Mouse (Mus musculus): Measurements from ENCODE around the gene Capn12.

Gene Capn12

DNA sequence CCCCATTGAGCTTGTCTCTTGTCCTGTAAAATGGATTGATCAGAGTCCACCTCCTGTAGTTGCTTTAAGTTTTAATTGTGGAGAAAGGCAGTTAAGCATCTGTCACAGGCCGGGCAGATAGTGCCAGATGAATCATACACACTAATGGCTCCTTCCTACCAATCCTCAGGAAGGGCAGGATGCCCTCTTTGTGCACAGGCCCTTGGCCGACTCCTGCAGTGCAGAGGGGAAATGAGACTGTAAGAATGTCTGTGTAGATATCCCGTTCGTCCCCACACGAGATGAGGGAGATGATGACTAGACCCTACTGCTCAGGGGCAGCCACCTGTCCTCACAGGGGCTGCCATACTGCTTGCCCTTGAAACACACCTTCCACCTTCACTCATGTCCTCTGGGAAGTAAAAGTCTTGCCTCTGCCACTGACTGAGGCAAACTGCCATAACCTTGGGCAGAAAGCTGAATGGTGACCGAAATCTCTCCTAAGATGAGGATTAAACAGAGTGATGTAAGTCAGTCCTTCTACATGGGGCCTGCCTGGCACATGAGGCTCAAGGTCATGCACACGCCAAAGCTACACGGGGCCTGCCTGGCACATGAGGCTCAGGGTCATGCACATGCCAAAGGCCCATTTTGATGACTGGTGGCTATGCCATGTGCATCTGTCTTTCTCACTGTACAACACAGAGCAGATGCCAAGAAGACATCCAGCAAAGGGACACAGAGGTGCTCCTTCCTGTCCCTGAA is 40.7 kb downstream of the Capn12 start:
- no peak for DNase-seq

DNA sequence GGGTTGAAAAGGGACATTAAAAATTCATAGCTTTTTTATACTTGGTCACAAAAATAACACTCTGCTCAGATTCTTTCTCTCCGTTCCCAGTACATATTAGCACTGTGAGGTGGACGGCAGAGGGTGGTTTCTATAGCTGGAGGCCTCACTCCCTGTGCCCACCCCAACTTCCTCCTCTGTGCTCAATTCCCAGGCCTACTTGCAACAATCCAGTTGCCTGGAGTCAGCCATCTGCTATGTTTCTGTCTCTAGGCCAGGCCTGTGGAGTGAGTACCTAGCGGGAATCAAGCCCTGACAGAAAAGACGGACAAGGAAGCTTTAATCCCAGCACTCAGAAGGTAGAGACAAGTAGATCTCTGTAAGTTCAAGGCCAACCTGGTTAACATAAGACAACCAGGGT is 41.4 kb downstream of the Capn12 start:
- no peak for DNase-seq

- no peak for DNase-seq
These were observed 42.7 kb downstream of the Capn12 start for GRCm38 (mm10) chr7:28923865-28924291.

- no peak for DNase-seq
These were observed 43.6 kb downstream of the Capn12 start for GRCm38 (mm10) chr7:28924802-28925201.

DNA sequence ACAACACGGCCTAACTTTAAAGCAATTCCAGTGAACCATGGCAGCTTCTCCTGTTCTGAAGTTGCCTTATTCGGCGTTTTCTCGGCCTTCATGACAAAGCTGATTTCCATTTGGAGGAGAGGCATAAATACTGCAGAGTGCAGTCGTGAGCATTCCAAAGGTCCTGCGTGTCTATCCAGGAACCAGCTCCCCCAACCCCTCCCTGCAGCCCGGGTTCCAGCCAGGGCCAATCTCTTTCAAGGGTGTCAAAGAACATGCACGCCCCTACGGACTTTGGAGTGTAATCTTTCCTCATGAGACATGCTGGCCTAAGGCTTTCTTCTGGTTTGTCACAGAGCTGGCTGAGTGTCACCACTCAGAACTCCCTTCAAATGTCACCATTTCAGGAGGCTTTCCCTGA is 44.1 kb downstream of the Capn12 start:
- DNase-seq: no peak

- no peak for DNase-seq
These were observed 45.0 kb downstream of the Capn12 start for GRCm38 (mm10) chr7:28926172-28926571.

GRCm38 (mm10) chr7:28929381-28929780 is 48.2 kb downstream of the Capn12 start:
- DNase-seq: no peak

DNA sequence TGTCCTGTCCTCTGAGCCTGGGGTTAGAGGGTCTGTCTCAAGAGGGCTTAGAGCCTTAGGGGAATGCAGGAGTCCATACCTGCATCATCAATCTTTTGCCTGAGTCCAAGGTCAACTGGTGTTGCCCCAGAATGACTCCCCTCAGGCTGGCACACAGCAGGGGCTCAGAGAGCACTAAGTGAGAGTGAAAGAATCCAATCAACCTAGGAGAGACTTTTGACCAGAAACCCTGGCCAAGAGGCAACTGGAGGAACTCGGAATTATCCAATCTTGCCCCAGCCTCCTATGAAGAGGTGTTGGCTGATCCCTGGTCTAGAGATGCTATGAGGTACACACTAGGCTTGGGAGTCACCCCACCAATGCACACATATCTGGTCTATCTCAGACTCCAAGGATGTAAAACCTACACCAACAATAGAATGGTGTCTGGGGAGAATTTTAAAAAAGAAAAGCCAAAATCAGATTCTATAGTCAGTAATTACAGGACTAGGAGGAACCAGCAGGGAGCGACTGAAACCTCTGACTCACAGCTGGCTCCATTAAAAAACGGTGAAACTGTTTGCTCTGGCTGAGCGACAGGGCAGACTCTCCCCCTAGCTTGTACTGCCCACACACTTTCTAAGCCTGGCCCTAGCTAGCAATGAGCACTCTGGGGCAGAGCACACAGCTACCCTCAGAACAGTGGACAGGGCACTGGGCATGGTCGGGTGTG is 49.3 kb downstream of the Capn12 start:
- DNase-seq: no peak

- DNase-seq: no peak
These were observed 49.9 kb downstream of the Capn12 start for GRCm38 (mm10) chr7:28931032-28931694.

DNA sequence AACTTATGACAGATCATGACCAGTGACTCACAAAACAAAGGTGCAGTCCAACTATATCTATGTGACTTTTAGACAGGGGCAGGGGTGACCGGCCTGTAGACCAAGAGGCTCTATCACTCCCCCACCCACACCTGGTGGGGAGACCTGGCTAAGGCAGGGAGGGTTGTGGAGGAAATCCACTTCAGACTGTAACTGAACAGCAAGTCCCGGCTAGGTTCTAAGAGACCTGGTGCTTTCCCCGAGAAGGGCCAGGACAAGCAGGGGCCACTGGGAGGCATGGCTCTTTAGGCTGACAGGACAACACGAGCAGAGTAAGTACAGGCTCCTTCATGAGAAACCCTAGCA is 50.4 kb downstream of the Capn12 start:
- no peak for DNase-seq

DNA sequence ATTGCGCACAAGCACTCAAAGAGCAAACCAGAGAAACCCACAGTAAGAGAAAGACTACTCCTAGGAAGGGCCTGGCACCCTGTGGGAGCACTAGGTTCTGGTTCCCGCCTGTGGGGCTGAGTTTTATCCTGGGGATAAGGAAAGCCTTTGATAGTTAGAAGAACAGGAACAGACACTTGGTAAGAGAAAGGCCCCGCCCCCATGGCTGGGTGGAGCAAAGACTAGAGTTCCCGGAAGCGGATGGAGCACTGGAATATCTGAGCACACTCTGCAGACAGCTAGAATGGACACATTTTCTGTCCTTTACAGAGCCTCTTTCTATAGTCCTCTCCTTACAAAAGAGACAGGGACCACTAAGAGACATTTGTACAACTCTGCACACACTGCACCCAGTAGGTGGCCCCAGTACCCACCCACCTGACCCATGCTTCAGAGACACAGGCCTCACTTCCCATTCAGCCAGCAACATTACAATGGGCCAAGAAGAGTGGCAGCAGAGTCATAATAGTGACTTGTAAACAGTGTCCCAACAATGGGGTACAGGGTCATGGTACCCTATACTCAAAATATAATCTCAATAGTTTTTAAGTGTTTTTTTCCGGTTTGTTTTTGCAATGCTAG is 51.3 kb downstream of the Capn12 start:
- no peak for DNase-seq

GRCm38 (mm10) chr7:28933825-28934224 is 52.6 kb downstream of the Capn12 start:
- no peak for DNase-seq

DNA sequence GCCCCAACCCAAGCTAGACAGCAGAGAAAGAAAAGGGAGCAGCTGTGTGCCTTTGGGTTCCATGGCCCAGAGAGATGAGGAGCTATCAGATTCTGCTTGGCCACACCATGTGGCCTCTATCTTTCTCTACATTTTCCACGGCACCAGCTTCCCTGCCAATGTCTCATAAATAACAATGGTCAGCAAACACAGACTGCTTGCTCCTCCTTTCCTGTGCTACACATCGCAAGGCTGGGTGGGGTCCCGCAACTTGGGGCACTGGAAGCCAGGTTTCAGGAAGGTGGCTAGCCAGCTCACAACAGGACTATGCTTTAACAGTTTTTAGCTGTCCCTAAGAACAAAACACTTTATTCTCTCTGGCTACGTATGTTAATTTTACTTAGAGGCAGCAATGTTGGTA is 55.6 kb downstream of the Capn12 start:
- DNase-seq: no peak

DNA sequence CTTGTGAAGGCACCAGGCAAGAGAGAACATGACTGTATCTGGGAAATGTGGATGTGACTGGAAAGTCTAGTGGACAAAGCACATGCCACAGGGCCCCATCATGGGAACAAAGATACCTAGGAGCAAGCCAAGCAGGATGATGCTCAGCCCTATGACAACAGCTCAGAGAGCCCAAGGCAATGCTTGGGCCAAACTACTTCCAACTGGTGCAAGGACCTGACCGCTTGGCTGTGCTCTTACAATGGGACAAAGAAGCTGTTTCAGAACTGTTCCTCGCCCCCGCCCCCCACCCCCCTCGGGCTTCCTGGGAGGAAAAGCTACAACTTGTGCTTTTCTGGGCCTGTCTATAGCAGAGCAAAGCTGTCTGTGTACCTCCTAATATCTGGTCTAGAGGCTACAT is 57.4 kb downstream of the Capn12 start:
- no peak for DNase-seq

GRCm38 (mm10) chr7:28939418-28940183 is 58.4 kb downstream of the Capn12 start:
- DNase-seq: no peak

DNA sequence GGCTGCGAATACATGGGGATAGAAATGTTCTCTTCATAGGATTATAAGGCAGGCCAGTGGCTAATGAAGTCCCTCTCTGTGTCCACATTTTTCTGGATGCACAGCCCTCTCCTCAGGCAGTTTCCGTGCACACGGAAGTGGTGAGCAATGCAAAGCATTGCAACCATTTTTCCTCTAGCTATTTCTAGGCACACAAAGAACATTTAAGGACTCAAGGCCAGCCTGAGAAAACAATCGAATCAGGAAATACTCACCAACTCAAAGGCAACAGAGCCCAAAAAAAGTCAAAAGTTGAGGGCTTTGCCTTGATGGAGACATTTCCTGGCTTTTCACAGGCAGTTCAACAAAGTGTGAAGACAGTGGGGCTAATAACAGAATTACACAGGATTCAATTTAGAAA is 59.9 kb downstream of the Capn12 start:
- no peak for DNase-seq

DNA sequence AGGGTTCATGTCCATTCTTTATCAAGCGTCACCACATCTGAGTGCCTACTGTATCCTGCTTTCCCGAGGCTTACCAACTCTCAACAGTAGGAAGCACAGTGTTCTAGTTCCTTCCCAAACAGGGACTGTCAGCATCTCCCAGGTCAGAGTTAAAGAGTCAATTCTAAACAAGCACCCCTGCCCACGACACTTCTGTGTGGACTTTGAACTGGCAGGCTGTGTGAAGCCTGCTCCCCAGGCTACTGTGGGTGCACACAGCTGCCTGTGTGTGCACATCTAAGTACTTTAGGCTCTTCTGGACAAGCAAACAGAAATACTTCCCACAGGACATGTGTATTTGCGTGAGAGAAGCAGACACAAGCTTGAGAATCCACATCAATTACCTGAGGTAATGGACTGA is 60.3 kb downstream of the Capn12 start:
- DNase-seq: no peak

All from cerebellum, adult 11-12 months (tissue).